Mouse (Mus musculus): ENCODE results near the gene Nup37. TPM values are rescaled to one million over a fixed set of nuclear protein-coding genes. Genes with fewer than 3 reads are reported as not detected.

Nup37 gene
- total RNA-seq, 2 experiments from 2014 or later, result 7.0 to 7.2 TPM

DNA sequence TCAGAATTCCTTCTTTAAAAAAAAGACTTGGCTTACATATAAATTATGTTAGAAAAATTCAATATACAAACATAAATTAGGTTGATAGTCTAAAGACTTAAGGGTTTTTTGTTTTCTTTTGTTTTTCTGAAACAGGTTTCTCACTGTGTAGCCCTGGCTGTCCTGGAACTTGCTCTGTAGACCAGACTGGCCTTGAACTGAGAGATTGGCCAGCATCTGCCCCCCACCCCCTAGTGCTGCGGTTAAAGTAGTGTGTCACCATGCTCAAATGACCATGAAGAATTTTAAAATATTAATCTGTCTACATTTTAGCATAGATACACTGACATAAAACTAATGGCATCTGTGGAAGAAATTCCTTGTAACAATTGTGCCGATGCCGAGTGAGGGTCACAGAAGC is 71.4 kb downstream of the Nup37 start:
- DNase-seq, result no peak
- intact Hi-C loops (cut with DNase I), result no loop called here

- intact Hi-C loops (cut with DNase I), result no loop called here
- no peak for DNase-seq
Measured at GRCm38 (mm10) chr10:88221718-88222117, 74.9 kb downstream of the Nup37 start.

- DNase-seq, result no peak
- intact Hi-C loops (cut with DNase I), result no loop called here
Measured at GRCm38 (mm10) chr10:88225421-88225820, 78.6 kb downstream of the Nup37 start.

- no peak for DNase-seq
- intact Hi-C loops (cut with DNase I), result no loop called here
Measured at GRCm38 (mm10) chr10:88227962-88228361, 81.2 kb downstream of the Nup37 start.

Other genes with a start within 250 kb of the Nup37 start
- gene Pmch, start 55.9 kb upstream of the Nup37 start, total RNA-seq (2021), result not detected
- 1 to 10 TPM; 1.0 to 2.5 TPM for gene Parpbp, start 51 bp upstream of the Nup37 start, total RNA-seq (2021)
- 10 to 100 TPM; 25.0 to 28.1 TPM for gene Washc3, start 54.1 kb downstream of the Nup37 start, total RNA-seq (2021)
- 1 to 10 TPM; 3.8 to 3.9 TPM for gene Dram1, start 232.1 kb downstream of the Nup37 start, total RNA-seq (2021)
- 10 to 100 TPM; 30.5 to 32.2 TPM for gene Gnptab, start 232.1 kb downstream of the Nup37 start, total RNA-seq (2021)